Mouse (Mus musculus) induced T-regulatory cell, adult 2 months (primary cell): Measurements from ENCODE around the gene Spire2.

Experiments used
- DNase-seq: peaks from one replicate; pipeline ENCODE4 v3.0.0-alpha.2; 2012; ENCODE audit warnings: low read depth

The Spire2 gene

GRCm38 (mm10) chr8:123416944-123417555 is 84.5 kb downstream of the Spire2 start:
- DNase-seq: no peak
